Mouse (Mus musculus) hindbrain, embryonic 10.5 days (tissue): ENCODE data around the gene Gm17660. TPM values are rescaled to one million over a fixed set of nuclear protein-coding genes. Genes with fewer than 3 reads are reported as not detected.
A peak's percentile ranks its signal among the peaks of the same experiment; 100 is the strongest.

Experiments
- DNase-seq: peaks from one replicate; pipeline ENCODE4 v3.0.0-alpha.2; 2017; ENCODE audit warnings: low spot score
- H3K27ac ChIP-seq: fragments of 300-500 bp; sonication (generic); 2 replicates; pipeline ENCODE4 v1.5.1; 2016; ENCODE audit warnings: mild to moderate bottlenecking, moderate library complexity
- H3K27me3 ChIP-seq: fragments of 300-500 bp; sonication (generic); 2 replicates; pipeline ENCODE4 v1.6.1; 2016; ENCODE audit warnings: mild to moderate bottlenecking; ENCODE audit not compliant: poor library complexity, insufficient read depth, severe bottlenecking
- H3K36me3 ChIP-seq: fragments of 300-500 bp; sonication (generic); 2 replicates; pipeline ENCODE4 v1.6.1; 2016; ENCODE audit warnings: mild to moderate bottlenecking, moderate library complexity
- H3K4me1 ChIP-seq: fragments of 300-500 bp; sonication (generic); replicated peaks from 2 replicates; pipeline ENCODE4 v1.6.1; 2016; ENCODE audit warnings: mild to moderate bottlenecking
- H3K4me3 ChIP-seq: fragments of 300-500 bp; sonication (generic); 2 replicates; pipeline ENCODE4 v1.5.1; 2016; ENCODE audit warnings: mild to moderate bottlenecking, moderate library complexity
- H3K9me3 ChIP-seq: fragments of 300-500 bp; sonication (generic); 2 replicates; pipeline ENCODE4 v1.6.1; 2016; ENCODE audit warnings: mild to moderate bottlenecking, moderate library complexity
- WGBS: fragments of 180-500 bp; shearing (Covaris S2); methylation state at CpG from one replicate; pipeline ENCODE4 v1.1.7; 2016; 5-methylcytosine and 5-hydroxymethylcytosine counted together
- polyA plus RNA-seq: library from polyadenylated mRNA; unstranded; fragments of >200 nt; fragmentation: Nextera tagmentation; extraction: Ambion mirVana; gene quantifications from 2 replicates; pipeline ENCODE4 v1.2.1, GENCODE M21; 2016

Gm17660 gene
- polyA plus RNA-seq: not detected in 2 replicates

GRCm38 (mm10) chr5:104077508-104077907 is at the start of gene Gm17660:
Gene Gm17660, minus strand, starts transcription at chr5:104077608.
- 94% methylated on average over 7 of the region's 7 CpGs for WGBS
- DNase-seq: no peak
- H3K9me3 ChIP-seq: no peaks in the 10 kb centered on the region
- H3K27ac ChIP-seq: no peak within 1 kb of the TSS
- peaks cover 4% of the 10 kb centered on the region for H3K27me3 ChIP-seq
- no peak within 1 kb of the TSS for H3K4me3 ChIP-seq
- H3K4me1 ChIP-seq: peaks cover 16% of the 10 kb centered on the region
- H3K36me3 ChIP-seq: no peaks in the 10 kb centered on the region; the same call in none of the 2 replicates

GRCm38 (mm10) chr5:104126561-104127320 is 49.3 kb upstream of the Gm17660 start:
- Histone ChIP-seq H3K9me3 (no peaks in the 10 kb centered on the region), H3K4me1 (peaks cover 14% of the 10 kb centered on the region), H3K27me3 (no peaks in the 10 kb centered on the region), H3K27ac (no peak overlapping the region), H3K36me3 (no peaks in the 10 kb centered on the region), H3K4me3 (no peak overlapping the region)
- WGBS: 89% methylated on average over 12 of the region's 12 CpGs
- no peak for DNase-seq

- Histone ChIP-seq H3K4me1 (peaks cover 14% of the 10 kb centered on the region), H3K4me3 (no peak overlapping the region), H3K27me3 (no peaks in the 10 kb centered on the region), H3K9me3 (no peaks in the 10 kb centered on the region), H3K36me3 (no peaks in the 10 kb centered on the region), H3K27ac (no peak overlapping the region)
- DNase-seq: no peak
- 89% methylated on average over 6 of the region's 6 CpGs for WGBS
Measured at GRCm38 (mm10) chr5:104124016-104124658, 46.7 kb upstream of the Gm17660 start.

- no peak for DNase-seq
- Histone ChIP-seq H3K9me3 (no peaks in the 10 kb centered on the region), H3K27ac (0 out of 2 replicates have a peak overlapping the region, but pooled peaks have one; percentile 24), H3K36me3 (no peaks in the 10 kb centered on the region), H3K4me1 (peaks cover 51% of the 10 kb centered on the region), H3K27me3 (no peaks in the 10 kb centered on the region; the same call in 1 of the 2 replicates), H3K4me3 (no peak overlapping the region)
- 94% methylated on average over 4 of the region's 4 CpGs for WGBS
Measured at GRCm38 (mm10) chr5:104115890-104116289, 38.5 kb upstream of the Gm17660 start.

GRCm38 (mm10) chr5:104115118-104115517 is 37.7 kb upstream of the Gm17660 start:
- no peaks in the 10 kb centered on the region for H3K9me3 ChIP-seq
- H3K27ac ChIP-seq: peak overlapping the region; percentile 70

GRCm38 (mm10) chr5:104113491-104114172 is 36.2 kb upstream of the Gm17660 start, which contains the start of gene Sparcl1:
Gene Sparcl1, minus strand, starts transcription at chr5:104113733.
- Histone ChIP-seq H3K4me3 (peak within 1 kb of the TSS; percentile 31), H3K27me3 (no peaks in the 10 kb centered on the region; the same call in 1 of the 2 replicates), H3K36me3 (no peaks in the 10 kb centered on the region), H3K27ac (peak within 1 kb of the TSS; percentile 89), H3K9me3 (no peaks in the 10 kb centered on the region), H3K4me1 (peaks cover 74% of the 10 kb centered on the region)
- 22% methylated on average over 15 of the region's 15 CpGs for WGBS
- peak; percentile 45 for DNase-seq

More at GRCm38 (mm10) chr5:104115118-104115517, 37.7 kb upstream of the Gm17660 start:
- Histone ChIP-seq H3K4me3 (no peak overlapping the region), H3K4me1 (peaks cover 59% of the 10 kb centered on the region), H3K27me3 (no peaks in the 10 kb centered on the region; the same call in 1 of the 2 replicates), H3K36me3 (no peaks in the 10 kb centered on the region)
- DNase-seq: no peak
- WGBS: 73% methylated on average over 14 of the region's 14 CpGs

GRCm38 (mm10) chr5:104112511-104112910 is 35.1 kb upstream of the Gm17660 start:
- H3K4me3 ChIP-seq: peak overlapping the region; percentile 31
- peaks cover 77% of the 10 kb centered on the region for H3K4me1 ChIP-seq
- no peaks in the 10 kb centered on the region for H3K9me3 ChIP-seq
- WGBS: 16% methylated on average over 5 of the region's 5 CpGs
- peak; percentile 26 for DNase-seq
- no peaks in the 10 kb centered on the region for H3K36me3 ChIP-seq
- peaks cover 4% of the 10 kb centered on the region for H3K27me3 ChIP-seq
- H3K27ac ChIP-seq: peak overlapping the region; percentile 89

GRCm38 (mm10) chr5:104112016-104112415 is 34.6 kb upstream of the Gm17660 start:
- Histone ChIP-seq H3K4me1 (peaks cover 75% of the 10 kb centered on the region), H3K9me3 (no peaks in the 10 kb centered on the region), H3K27ac (peak overlapping the region; percentile 89), H3K4me3 (peak overlapping the region; percentile 31), H3K36me3 (no peaks in the 10 kb centered on the region), H3K27me3 (peaks cover 4% of the 10 kb centered on the region)
- peak; percentile 62 for DNase-seq
- 10% methylated on average over 9 of the region's 9 CpGs for WGBS

GRCm38 (mm10) chr5:104110171-104110920 is 32.9 kb upstream of the Gm17660 start:
- Histone ChIP-seq H3K27ac (peak overlapping the region; percentile 89), H3K27me3 (peaks cover 4% of the 10 kb centered on the region), H3K36me3 (no peaks in the 10 kb centered on the region), H3K9me3 (no peaks in the 10 kb centered on the region), H3K4me3 (peak overlapping the region; percentile 41), H3K4me1 (peaks cover 82% of the 10 kb centered on the region)
- DNase-seq: peak; percentile 76
- WGBS: 20% methylated on average over 9 of the region's 9 CpGs

GRCm38 (mm10) chr5:104109516-104109915 is 32.1 kb upstream of the Gm17660 start:
- peak; percentile 48 for DNase-seq
- peaks cover 4% of the 10 kb centered on the region for H3K27me3 ChIP-seq
- peaks cover 81% of the 10 kb centered on the region for H3K4me1 ChIP-seq
- H3K4me3 ChIP-seq: peak overlapping the region; percentile 41
- H3K27ac ChIP-seq: peak overlapping the region; percentile 89
- no peaks in the 10 kb centered on the region for H3K36me3 ChIP-seq
- WGBS: 22% methylated on average over 3 of the region's 3 CpGs
- no peaks in the 10 kb centered on the region for H3K9me3 ChIP-seq

- Histone ChIP-seq H3K27me3 (peaks cover 4% of the 10 kb centered on the region; the same call in 1 of the 2 replicates), H3K4me3 (peak overlapping the region; percentile 41)
Measured at GRCm38 (mm10) chr5:104108879-104109369, 31.5 kb upstream of the Gm17660 start.

More at GRCm38 (mm10) chr5:104108879-104109369, 31.5 kb upstream of the Gm17660 start:
- H3K9me3 ChIP-seq: no peaks in the 10 kb centered on the region
- H3K36me3 ChIP-seq: no peaks in the 10 kb centered on the region
- H3K4me1 ChIP-seq: peaks cover 86% of the 10 kb centered on the region
- peak; percentile 51 for DNase-seq
- peak overlapping the region; percentile 89 for H3K27ac ChIP-seq
- 15% methylated on average over 18 of the region's 18 CpGs for WGBS
